Mouse (Mus musculus) liver, embryonic 14.5 days (tissue): Measurements from ENCODE around the gene Vamp2. TPM values are rescaled to one million over a fixed set of nuclear protein-coding genes. Genes with fewer than 3 reads are reported as not detected.
"Not testable (repeated sequence)": the region's sequence is repeated elsewhere in the genome, so short reads cannot be mapped to it uniquely, and the experiment has no call there.

ENCODE experiments used
- ATAC-seq: fragments of 200-750 bp; cut with Nextera tagmentation; 2 replicates; pipeline ENCODE4 v1.8.0; 2017; ENCODE audit warnings: moderate number of reproducible peaks, mild to moderate bottlenecking, moderate library complexity; ENCODE audit not compliant: insufficient read depth
- DNase-seq, 3 experiments: peaks; one replicate each; pipeline ENCODE4 v3.0.0-alpha.2; 2012 to 2013; ENCODE audit warnings: low read depth in 3 of 3, low spot score in 3 of 3
- H3K27ac ChIP-seq: fragments of 300-500 bp; sonication (generic); 2 replicates; pipeline ENCODE4 v1.5.1; 2014; ENCODE audit warnings: moderate library complexity, mild to moderate bottlenecking, control low read depth, inconsistent platforms
- H3K27me3 ChIP-seq: fragments of 300-500 bp; sonication (generic); 2 replicates; pipeline ENCODE4 v1.6.1; 2014; ENCODE audit warnings: mild to moderate bottlenecking, low read length, moderate library complexity; ENCODE audit not compliant: control insufficient read depth, insufficient read depth
- H3K36me3 ChIP-seq: fragments of 300-500 bp; sonication (generic); replicated peaks from 2 replicates; pipeline ENCODE4 v1.6.1; 2014; ENCODE audit warnings: low read depth; ENCODE audit not compliant: control insufficient read depth, insufficient read depth
- H3K4me1 ChIP-seq, 2 experiments: fragments of 200-500 bp in 1 of 2; fragments of 300-500 bp in 1 of 2; sonication (generic) in 1 of 2; replicated peaks; 2 replicates each; pipeline ENCODE4 v1.6.1; 2012 to 2014; ENCODE audit warnings: antibody characterized with exemption in 1 of 2, inconsistent platforms in 1 of 2, low read length in 1 of 2; ENCODE audit not compliant: control insufficient read depth in 2 of 2, insufficient read depth in 2 of 2
- H3K4me2 ChIP-seq: fragments of 300-500 bp; sonication (generic); 2 replicates; pipeline ENCODE4 v1.6.1; 2014; ENCODE audit warnings: low read depth, mild to moderate bottlenecking, control low read depth, moderate library complexity
- H3K4me3 ChIP-seq, 2 experiments: fragments of 200-500 bp in 1 of 2; fragments of 300-500 bp in 1 of 2; sonication (generic) in 1 of 2; 2 replicates each; pipeline ENCODE4 v1.5.1; 2012 to 2014; ENCODE audit warnings: low read depth in 2 of 2, low read length in 2 of 2, mild to moderate bottlenecking in 2 of 2, control low read depth in 1 of 2, inconsistent platforms in 1 of 2, moderate library complexity in 1 of 2; ENCODE audit not compliant: insufficient read depth in 1 of 2
- H3K9ac ChIP-seq: fragments of 300-500 bp; sonication (generic); replicated peaks from 2 replicates; pipeline ENCODE4 v1.6.1; 2014; ENCODE audit warnings: mild to moderate bottlenecking, control low read depth, moderate library complexity
- H3K9me3 ChIP-seq: fragments of 300-500 bp; sonication (generic); 2 replicates; pipeline ENCODE4 v1.6.1; 2016; ENCODE audit warnings: low read length, mixed read lengths; ENCODE audit not compliant: control insufficient read depth
- CTCF ChIP-seq: IDR thresholded peaks from 2 replicates; pipeline ENCODE4 v1.5.1; 2016; ENCODE audit warnings: antibody characterized with exemption, low read depth, control low read depth
- EP300 ChIP-seq: IDR thresholded peaks from 2 replicates; pipeline ENCODE4 v1.6.1; 2016; ENCODE audit warnings: antibody characterized with exemption, low read depth
- WGBS: fragments of 180-500 bp; shearing (Covaris S2); extraction: QIAGEN DNeasy Blood & Tissue Kit; methylation state at CpG from one replicate; pipeline ENCODE4 v1.1.7; 2014; ENCODE audit not compliant: insufficient replicate concordance; 5-methylcytosine and 5-hydroxymethylcytosine counted together
- polyA plus RNA-seq, 2 experiments: library from polyadenylated mRNA; depleted of rRNA in 1 of 2; stranded (reverse) in 1 of 2; unstranded in 1 of 2; fragments of >200 nt; fragmentation: Nextera tagmentation in 1 of 2; extraction: Ambion mirVana in 1 of 2; gene quantifications; 2 replicates each; pipeline versions ENCODE4 v1.2.1 to v1.2.3; 2012 to 2014

Vamp2 gene
- polyA plus RNA-seq, 2 experiments: 11.4 to 23.1 TPM

DNA sequence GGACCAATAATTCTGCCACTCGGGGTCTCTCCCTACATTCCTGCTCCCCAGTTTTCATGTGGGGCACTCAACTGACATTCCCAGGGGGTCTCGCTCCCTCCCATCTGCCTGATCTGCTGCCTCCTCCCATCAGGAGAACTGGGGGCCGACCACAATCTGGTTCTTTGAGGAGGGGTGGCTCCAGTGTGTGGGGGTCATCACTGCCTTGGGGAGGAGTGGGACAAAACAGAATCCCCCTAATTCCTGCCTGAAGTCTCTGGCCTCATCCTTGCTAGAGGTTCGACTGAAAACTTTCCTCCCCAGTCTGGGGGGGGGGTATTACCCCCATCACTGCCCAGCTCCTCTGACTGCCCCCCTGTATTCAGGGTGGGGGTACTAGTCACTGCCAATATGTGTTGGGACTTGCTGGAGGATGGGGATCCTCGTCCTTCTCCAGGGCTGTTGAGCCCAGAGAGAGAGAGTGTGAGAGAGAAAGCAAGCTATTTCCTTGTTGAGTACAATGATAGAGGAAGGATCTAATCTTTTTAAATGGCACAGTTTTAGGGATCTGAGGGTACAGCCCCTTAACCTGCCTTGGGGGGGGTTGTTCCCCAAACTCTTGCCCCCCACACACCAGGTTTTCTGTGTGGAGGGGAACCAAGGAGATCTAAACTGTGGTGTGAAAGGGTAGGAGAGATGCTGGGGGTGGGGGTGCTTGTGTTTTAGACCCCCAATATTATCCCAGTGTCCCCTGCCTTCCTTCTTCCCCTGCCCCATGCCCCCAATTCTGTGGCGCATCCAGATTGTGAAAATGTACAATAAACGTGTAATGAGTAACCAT lies 3.5 kb downstream of the Vamp2 start:
- peaks cover 10% of the 10 kb centered on the region for H3K36me3 ChIP-seq
- no peaks in the 10 kb centered on the region for H3K9me3 ChIP-seq
- no peak for TF ChIP-seq EP300
- TF ChIP-seq CTCF: no peak
- peaks cover 27 to 31% of the 10 kb centered on the region in 2 experiments for H3K4me1 ChIP-seq
- DNase-seq (no peak), ATAC-seq (no peak)
- H3K9ac ChIP-seq: no peak overlapping the region
- no peak overlapping the region for H3K27ac ChIP-seq
- no peak overlapping the region for H3K4me2 ChIP-seq
- H3K27me3 ChIP-seq: no peaks in the 10 kb centered on the region
- WGBS: 53% methylated on average over 7 of the region's 7 CpGs
- H3K4me3 ChIP-seq: no peak overlapping the region

DNA sequence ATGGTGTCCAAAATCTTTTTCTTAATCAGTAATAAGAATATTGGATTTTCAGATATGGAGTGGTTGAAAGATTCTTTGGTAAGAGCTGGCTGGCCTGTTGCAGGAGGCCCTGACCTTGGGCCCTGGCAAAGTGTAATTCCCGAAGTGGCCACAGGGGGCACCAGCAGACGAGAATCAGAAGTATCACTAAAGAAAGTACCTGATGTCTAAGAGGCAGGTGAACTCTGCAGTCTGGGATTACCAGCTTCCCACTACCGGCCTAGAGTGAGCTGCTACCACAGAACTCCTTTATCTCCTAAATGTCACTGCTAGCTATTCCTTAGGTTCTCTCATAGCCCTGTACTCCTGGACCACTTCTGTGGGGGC lies 4.1 kb downstream of the Vamp2 start:
- no peak for TF ChIP-seq EP300
- TF ChIP-seq CTCF: peak; percentile 93
- no peak overlapping the region for H3K27ac ChIP-seq
- 3% methylated on average over 3 of the region's 3 CpGs for WGBS
- peaks cover 31 to 35% of the 10 kb centered on the region in 2 experiments for H3K4me1 ChIP-seq
- peaks cover 10% of the 10 kb centered on the region for H3K36me3 ChIP-seq
- H3K9ac ChIP-seq: no peak overlapping the region
- H3K4me3 ChIP-seq: no peak overlapping the region
- ATAC-seq (no peak), DNase-seq (peak in 2 of 3 experiments; percentile 68 to 72)
- no peaks in the 10 kb centered on the region for H3K27me3 ChIP-seq
- H3K9me3 ChIP-seq: no peaks in the 10 kb centered on the region
- H3K4me2 ChIP-seq: no peak overlapping the region

GRCm38 (mm10) chr11:69092871-69093270 lies 4.6 kb downstream of the Vamp2 start:
- ATAC-seq: no peak
- H3K9me3 ChIP-seq: no peaks in the 10 kb centered on the region

GRCm38 (mm10) chr11:69093856-69094255 lies 5.6 kb downstream of the Vamp2 start:
- not testable (repeated sequence) for H3K4me2 ChIP-seq, H3K9me3 ChIP-seq, H3K27me3 ChIP-seq, ATAC-seq, H3K4me3 ChIP-seq, H3K9ac ChIP-seq, H3K27ac ChIP-seq, DNase-seq
- 78% methylated on average over 7 of the region's 7 CpGs for WGBS
- Histone ChIP-seq H3K36me3 (peaks cover 10% of the 10 kb centered on the region), H3K4me1 (peaks cover 44% of the 10 kb centered on the region in 2 experiments)

More at GRCm38 (mm10) chr11:69092871-69093270, 4.6 kb downstream of the Vamp2 start:
- 76% methylated on average over 4 of the region's 4 CpGs for WGBS
- H3K4me3 ChIP-seq: no peak overlapping the region
- no peak overlapping the region for H3K9ac ChIP-seq
- no peak overlapping the region for H3K4me2 ChIP-seq
- peaks cover 10% of the 10 kb centered on the region for H3K36me3 ChIP-seq
- no peak overlapping the region for H3K27ac ChIP-seq
- TF ChIP-seq CTCF (no peak), EP300 (no peak)
- no peak for DNase-seq
- H3K4me1 ChIP-seq: peaks cover 37 to 38% of the 10 kb centered on the region in 2 experiments
- H3K27me3 ChIP-seq: no peaks in the 10 kb centered on the region

DNA sequence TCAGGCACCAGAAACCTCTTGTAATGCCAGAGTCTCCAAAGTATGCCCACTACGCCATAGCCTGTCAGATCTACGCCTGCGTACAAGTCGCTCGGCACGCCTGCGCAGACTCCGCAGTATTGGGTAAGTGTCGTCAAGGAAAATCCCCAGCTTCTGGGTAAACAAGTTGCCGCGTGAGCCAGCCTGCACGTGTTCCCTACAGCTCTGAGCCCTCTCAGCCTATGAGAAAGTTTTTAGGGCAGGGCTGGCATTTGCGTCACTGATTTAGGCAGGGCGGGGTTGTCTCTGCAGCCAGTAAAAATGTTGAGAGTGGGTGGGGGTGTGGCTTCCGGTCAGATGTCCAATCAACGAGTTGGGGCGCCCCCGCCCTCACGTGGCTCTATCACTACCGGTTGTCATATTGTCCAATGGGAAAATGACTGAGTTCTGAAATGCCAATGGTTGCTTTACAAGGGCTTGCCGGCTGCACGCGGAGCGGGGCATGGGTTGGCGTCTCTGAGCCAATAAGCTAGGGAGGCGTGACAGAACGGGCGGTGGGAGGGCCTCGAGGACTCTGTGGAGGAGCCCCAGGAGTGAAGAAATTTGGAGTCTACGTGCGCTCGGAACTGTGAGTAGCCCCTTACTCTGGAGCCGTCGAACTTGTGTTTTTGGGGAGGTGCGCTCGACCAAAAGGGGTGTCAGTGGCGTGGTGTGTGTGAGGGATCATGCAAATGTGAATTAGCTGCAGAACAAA lies 6.6 kb downstream of the Vamp2 start, which contains the start of gene Per1:
Gene Per1, plus strand, starts transcription at position 521 of the 733 bp plus-strand sequence.
- peak within 1 kb of the TSS; percentile 64 to 72 for H3K4me3 ChIP-seq
- DNase-seq (peak; percentile 99), ATAC-seq (peak; percentile 85)
- peak within 1 kb of the TSS; percentile 72 for H3K9ac ChIP-seq
- peaks cover 40 to 44% of the 10 kb centered on the region in 2 experiments for H3K4me1 ChIP-seq
- H3K27ac ChIP-seq: peak within 1 kb of the TSS; percentile 88
- no peaks in the 10 kb centered on the region for H3K27me3 ChIP-seq
- no peaks in the 10 kb centered on the region for H3K9me3 ChIP-seq
- TF ChIP-seq CTCF (no peak), EP300 (peak; percentile 42; the same call in 1 of the 2 replicates)
- WGBS: under 1% methylated on average over 37 of the region's 37 CpGs
- H3K4me2 ChIP-seq: peak within 1 kb of the TSS; percentile 93
- peaks cover 6% of the 10 kb centered on the region for H3K36me3 ChIP-seq
